Mouse (Mus musculus): ENCODE results near the gene Farp1. TPM values are rescaled to one million over a fixed set of nuclear protein-coding genes. Genes with fewer than 3 reads are reported as not detected.

Farp1 gene
- polyA plus RNA-seq, 1 experiment from 2014 or later, result 22.0 TPM

DNA sequence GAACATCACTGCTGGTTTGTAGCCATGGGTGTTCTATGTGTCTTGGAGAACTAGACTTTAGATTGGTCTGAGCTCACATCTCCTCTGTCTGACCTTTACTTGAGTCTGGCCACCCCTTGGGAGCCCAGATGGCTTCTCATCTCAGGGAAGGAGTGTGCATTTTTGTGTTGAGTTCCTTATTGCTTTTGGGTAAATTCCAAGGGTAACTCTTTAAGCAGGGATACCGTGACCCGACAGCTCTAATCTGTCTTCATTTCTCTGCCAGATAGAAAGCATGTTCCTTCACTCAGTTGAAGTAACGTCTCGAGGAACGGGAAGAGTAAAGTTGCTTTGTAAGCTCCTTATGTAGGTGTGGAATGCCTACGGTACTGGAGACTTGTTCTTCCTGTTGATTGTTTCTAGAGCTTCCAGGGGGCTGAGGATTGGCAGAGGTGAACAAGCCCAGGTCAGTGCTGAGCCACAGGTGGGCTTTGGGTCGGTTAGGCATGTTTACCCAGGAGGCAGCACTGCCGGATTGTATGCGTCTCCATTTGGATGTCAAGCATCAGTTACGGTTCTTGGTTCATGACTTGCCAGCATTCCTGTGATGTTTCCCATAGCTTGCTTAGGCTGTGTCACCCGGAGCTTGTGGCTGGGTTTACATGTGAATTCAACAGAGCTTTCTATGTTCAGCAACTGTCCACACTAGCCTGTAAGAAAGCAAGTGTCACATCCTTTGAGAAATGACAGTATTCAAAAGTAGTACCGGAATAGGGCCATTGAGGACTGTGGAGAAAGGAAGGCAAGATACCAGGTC is 62.8 kb downstream of the Farp1 start:
- H3K27ac ChIP-seq (ENCODE audit: low read length), result no peak overlapping the region
- H3K27me3 ChIP-seq (ENCODE audit: control insufficient read depth, insufficient read depth, low read depth, low read length), result no peaks in the 10 kb centered on the region
- H3K4me1 ChIP-seq (replicated peaks; ENCODE audit: control insufficient read depth, insufficient read depth, low read length), result peaks cover 46% of the 10 kb centered on the region
- ATAC-seq (ENCODE audit: low read depth), result no peak
- H3K9ac ChIP-seq (ENCODE audit: low read length), result no peak overlapping the region
- no peak overlapping the region for H3K4me3 ChIP-seq (ENCODE audit: low read length)
- WGBS, result 36% methylated on average over 12 of the region's 12 CpGs
- no peak overlapping the region for H3K4me2 ChIP-seq (ENCODE audit: low read depth, low read length)
- H3K36me3 ChIP-seq (ENCODE audit: control insufficient read depth, insufficient read depth, low read length), result no peaks in the 10 kb centered on the region
- H3K9me3 ChIP-seq (ENCODE audit: control insufficient read depth, low read length), result no peaks in the 10 kb centered on the region

DNA sequence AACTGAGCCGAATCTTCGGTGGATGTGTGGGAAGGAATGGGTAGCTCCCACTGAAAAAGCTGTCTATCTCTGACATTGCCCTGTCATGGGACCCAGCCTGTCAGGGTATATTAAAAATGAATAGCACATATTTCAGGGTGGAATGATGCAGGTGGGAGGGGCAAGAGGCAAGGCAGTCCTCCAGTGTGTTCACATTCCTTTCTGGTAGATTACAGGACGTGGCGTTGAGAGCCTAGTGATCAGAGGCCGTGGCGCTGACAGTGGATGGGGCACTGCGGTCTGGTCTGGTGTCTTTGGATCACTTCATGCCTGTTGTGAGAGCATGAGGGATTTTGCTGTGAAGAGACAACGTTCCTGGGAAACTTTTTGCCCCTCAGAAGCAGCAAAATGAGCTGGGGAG is 64.1 kb downstream of the Farp1 start:
- H3K9me3 ChIP-seq (ENCODE audit: control insufficient read depth, low read length), result no peaks in the 10 kb centered on the region
- no peak overlapping the region for H3K9ac ChIP-seq (ENCODE audit: low read length)
- 43% methylated on average over 8 of the region's 8 CpGs for WGBS
- H3K4me2 ChIP-seq (ENCODE audit: low read depth, low read length), result no peak overlapping the region
- no peak overlapping the region for H3K4me3 ChIP-seq (ENCODE audit: low read length)
- peak overlapping the region; percentile 18; the same call in 1 of the 2 replicates for H3K27ac ChIP-seq (ENCODE audit: low read length)
- H3K36me3 ChIP-seq (ENCODE audit: control insufficient read depth, insufficient read depth, low read length), result peaks cover 6% of the 10 kb centered on the region; the same call in 1 of the 2 replicates
- 0 out of 2 replicates have a peak, but pooled peaks have one; percentile 24 for ATAC-seq (ENCODE audit: low read depth)
- peaks cover 56% of the 10 kb centered on the region for H3K4me1 ChIP-seq (replicated peaks; ENCODE audit: control insufficient read depth, insufficient read depth, low read length)
- H3K27me3 ChIP-seq (ENCODE audit: control insufficient read depth, insufficient read depth, low read depth, low read length), result no peaks in the 10 kb centered on the region

DNA sequence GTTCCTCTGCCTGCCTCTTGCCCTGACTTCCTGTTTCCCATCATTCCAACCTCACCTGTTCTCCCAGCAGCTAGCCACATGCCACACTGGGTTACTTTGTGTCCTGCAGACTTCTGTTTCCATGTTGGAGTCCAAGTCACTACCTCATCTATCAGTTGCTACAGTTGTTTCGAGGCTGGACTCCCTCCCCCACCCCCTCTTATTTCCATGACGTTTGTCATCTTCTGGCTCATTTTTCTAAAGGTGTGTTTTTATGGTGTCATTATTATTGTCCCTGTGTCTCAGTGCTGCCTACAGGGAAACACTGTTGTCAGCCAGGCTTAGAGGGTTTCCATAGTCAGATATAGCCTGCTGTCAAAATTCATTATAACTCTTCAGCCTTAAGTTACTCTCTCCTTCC is 64.9 kb downstream of the Farp1 start:
- Histone ChIP-seq H3K4me2 (ENCODE audit: low read depth, low read length) (no peak overlapping the region), H3K4me1 (replicated peaks; ENCODE audit: control insufficient read depth, insufficient read depth, low read length) (peaks cover 62% of the 10 kb centered on the region), H3K4me3 (ENCODE audit: low read length) (no peak overlapping the region)

DNA sequence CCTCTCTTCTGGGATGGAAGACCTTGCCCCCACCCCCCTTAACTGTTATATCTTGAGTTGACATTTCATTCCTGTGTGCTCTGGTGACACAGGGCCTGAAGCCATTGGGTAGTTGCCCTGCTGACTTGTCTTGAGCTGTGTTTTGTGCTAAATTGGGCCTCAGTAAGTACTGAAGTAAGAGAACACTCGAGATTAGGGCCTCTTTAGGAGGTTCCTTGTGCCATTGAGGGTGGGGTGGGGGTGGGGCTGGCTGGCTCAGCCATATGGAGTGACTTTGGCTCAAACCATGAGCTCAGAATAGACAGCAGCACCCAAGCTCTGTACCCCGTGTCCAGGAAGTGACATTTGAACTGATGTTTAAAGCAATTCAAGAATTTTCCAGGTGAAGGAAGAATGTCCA is 65.8 kb downstream of the Farp1 start:
- peak; percentile 68 for ATAC-seq (ENCODE audit: low read depth)

More for the DNA sequence above, 64.9 kb downstream of the Farp1 start:
- no peaks in the 10 kb centered on the region for H3K9me3 ChIP-seq (ENCODE audit: control insufficient read depth, low read length)
- H3K9ac ChIP-seq (ENCODE audit: low read length), result no peak overlapping the region
- peaks cover 6% of the 10 kb centered on the region; the same call in 1 of the 2 replicates for H3K36me3 ChIP-seq (ENCODE audit: control insufficient read depth, insufficient read depth, low read length)
- WGBS, result 67% methylated on average over 2 of the region's 2 CpGs
- no peak overlapping the region for H3K27ac ChIP-seq (ENCODE audit: low read length)
- ATAC-seq (ENCODE audit: low read depth), result no peak
- H3K27me3 ChIP-seq (ENCODE audit: control insufficient read depth, insufficient read depth, low read depth, low read length), result no peaks in the 10 kb centered on the region

DNA sequence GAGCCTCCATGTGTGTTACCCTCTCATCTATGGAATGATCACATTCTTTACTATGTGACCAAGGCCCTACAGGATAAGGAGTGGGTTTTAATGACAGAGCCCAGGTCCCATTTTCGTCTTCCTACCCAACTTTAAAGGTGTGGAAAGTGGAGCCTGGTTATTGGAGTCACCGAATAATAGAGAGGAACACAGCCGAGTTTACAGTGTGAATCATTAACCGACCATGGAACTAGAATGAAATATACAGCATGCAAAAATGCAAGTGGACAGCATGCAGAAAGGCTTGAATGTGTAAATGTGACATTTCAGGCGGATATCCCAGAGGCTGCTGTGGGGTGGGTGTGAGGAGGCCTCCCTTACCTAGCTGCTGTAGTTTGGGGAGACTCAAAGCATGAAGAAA is 66.5 kb downstream of the Farp1 start:
- Histone ChIP-seq H3K4me2 (ENCODE audit: low read depth, low read length) (0 out of 2 replicates have a peak overlapping the region, but pooled peaks have one; percentile 7), H3K9me3 (ENCODE audit: control insufficient read depth, low read length) (no peaks in the 10 kb centered on the region), H3K4me3 (ENCODE audit: low read length) (no peak overlapping the region), H3K36me3 (ENCODE audit: control insufficient read depth, insufficient read depth, low read length) (peaks cover 6% of the 10 kb centered on the region; the same call in 1 of the 2 replicates), H3K27ac (ENCODE audit: low read length) (peak overlapping the region; percentile 71), H3K9ac (ENCODE audit: low read length) (no peak overlapping the region), H3K27me3 (ENCODE audit: control insufficient read depth, insufficient read depth, low read depth, low read length) (no peaks in the 10 kb centered on the region), H3K4me1 (replicated peaks; ENCODE audit: control insufficient read depth, insufficient read depth, low read length) (peaks cover 70% of the 10 kb centered on the region)
- WGBS, result 56% methylated on average over 5 of the region's 5 CpGs
- no peak for ATAC-seq (ENCODE audit: low read depth)

More for the DNA sequence above, 65.8 kb downstream of the Farp1 start:
- WGBS, result 14% methylated on average over 2 of the region's 2 CpGs
- Histone ChIP-seq H3K36me3 (ENCODE audit: control insufficient read depth, insufficient read depth, low read length) (peaks cover 6% of the 10 kb centered on the region; the same call in 1 of the 2 replicates), H3K27ac (ENCODE audit: low read length) (peak overlapping the region; percentile 71), H3K27me3 (ENCODE audit: control insufficient read depth, insufficient read depth, low read depth, low read length) (no peaks in the 10 kb centered on the region), H3K4me2 (ENCODE audit: low read depth, low read length) (no peak overlapping the region), H3K4me1 (replicated peaks; ENCODE audit: control insufficient read depth, insufficient read depth, low read length) (peaks cover 63% of the 10 kb centered on the region), H3K9ac (ENCODE audit: low read length) (no peak overlapping the region), H3K9me3 (ENCODE audit: control insufficient read depth, low read length) (no peaks in the 10 kb centered on the region), H3K4me3 (ENCODE audit: low read length) (no peak overlapping the region)

DNA sequence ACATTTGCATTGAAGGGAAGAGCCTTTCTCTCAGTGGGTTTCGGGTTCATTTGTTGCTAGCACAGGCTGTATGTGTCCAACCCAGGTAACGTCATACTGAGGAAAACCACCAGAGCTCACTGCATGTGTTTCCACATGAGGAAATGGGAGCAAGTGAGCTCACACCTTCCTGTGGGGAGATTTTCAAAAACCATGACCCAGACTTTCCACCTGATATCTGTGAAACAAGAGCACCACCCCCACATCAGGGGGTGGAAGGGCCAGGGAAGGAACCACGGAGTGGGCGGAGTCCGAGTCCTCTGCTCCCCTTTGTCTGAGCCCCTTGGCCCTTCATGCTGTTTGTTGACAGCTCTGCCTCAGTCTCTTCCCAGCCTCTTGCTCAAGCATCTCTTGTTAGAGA is 67.6 kb downstream of the Farp1 start:
- no peaks in the 10 kb centered on the region for H3K9me3 ChIP-seq (ENCODE audit: control insufficient read depth, low read length)
- no peak overlapping the region for H3K4me3 ChIP-seq (ENCODE audit: low read length)
- no peak overlapping the region for H3K4me2 ChIP-seq (ENCODE audit: low read depth, low read length)
- H3K27ac ChIP-seq (ENCODE audit: low read length), result peak overlapping the region; percentile 84; the same call in 1 of the 2 replicates
- WGBS, result 81% methylated on average over 5 of the region's 5 CpGs
- H3K9ac ChIP-seq (ENCODE audit: low read length), result no peak overlapping the region
- ATAC-seq (ENCODE audit: low read depth), result no peak
- H3K4me1 ChIP-seq (replicated peaks; ENCODE audit: control insufficient read depth, insufficient read depth, low read length), result peaks cover 72% of the 10 kb centered on the region
- H3K36me3 ChIP-seq (ENCODE audit: control insufficient read depth, insufficient read depth, low read length), result peaks cover 6% of the 10 kb centered on the region; the same call in 1 of the 2 replicates
- no peaks in the 10 kb centered on the region for H3K27me3 ChIP-seq (ENCODE audit: control insufficient read depth, insufficient read depth, low read depth, low read length)

DNA sequence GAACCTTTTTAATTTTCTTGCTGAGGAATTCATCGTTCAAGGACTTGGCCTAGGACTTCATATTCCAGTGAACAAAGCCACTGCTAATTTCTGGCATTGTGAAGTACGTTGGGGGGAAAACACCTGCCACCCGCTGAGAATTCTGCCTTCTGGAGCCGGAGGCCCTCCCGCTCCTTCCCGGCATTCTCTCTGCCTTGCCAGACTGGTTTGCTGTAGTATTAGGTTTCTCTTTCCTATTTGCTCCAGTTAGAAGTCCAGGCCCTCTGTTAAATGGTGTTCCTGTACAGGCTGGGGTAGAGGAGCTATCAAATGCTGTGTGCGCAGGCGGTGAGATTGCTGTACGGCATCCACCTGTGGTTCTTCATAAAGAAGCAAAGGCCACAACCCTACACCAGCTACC is 68.5 kb downstream of the Farp1 start:
- H3K9ac ChIP-seq (ENCODE audit: low read length), result no peak overlapping the region; the same call in 1 of the 2 replicates
- peaks cover 6% of the 10 kb centered on the region; the same call in 1 of the 2 replicates for H3K36me3 ChIP-seq (ENCODE audit: control insufficient read depth, insufficient read depth, low read length)
- 59% methylated on average over 9 of the region's 9 CpGs for WGBS
- H3K9me3 ChIP-seq (ENCODE audit: control insufficient read depth, low read length), result no peaks in the 10 kb centered on the region
- no peaks in the 10 kb centered on the region for H3K27me3 ChIP-seq (ENCODE audit: control insufficient read depth, insufficient read depth, low read depth, low read length)
- H3K4me2 ChIP-seq (ENCODE audit: low read depth, low read length), result no peak overlapping the region
- ATAC-seq (ENCODE audit: low read depth), result 0 out of 2 replicates have a peak, but pooled peaks have one; percentile 43
- H3K4me3 ChIP-seq (ENCODE audit: low read length), result no peak overlapping the region
- peaks cover 72% of the 10 kb centered on the region for H3K4me1 ChIP-seq (replicated peaks; ENCODE audit: control insufficient read depth, insufficient read depth, low read length)
- H3K27ac ChIP-seq (ENCODE audit: low read length), result peak overlapping the region; percentile 84

DNA sequence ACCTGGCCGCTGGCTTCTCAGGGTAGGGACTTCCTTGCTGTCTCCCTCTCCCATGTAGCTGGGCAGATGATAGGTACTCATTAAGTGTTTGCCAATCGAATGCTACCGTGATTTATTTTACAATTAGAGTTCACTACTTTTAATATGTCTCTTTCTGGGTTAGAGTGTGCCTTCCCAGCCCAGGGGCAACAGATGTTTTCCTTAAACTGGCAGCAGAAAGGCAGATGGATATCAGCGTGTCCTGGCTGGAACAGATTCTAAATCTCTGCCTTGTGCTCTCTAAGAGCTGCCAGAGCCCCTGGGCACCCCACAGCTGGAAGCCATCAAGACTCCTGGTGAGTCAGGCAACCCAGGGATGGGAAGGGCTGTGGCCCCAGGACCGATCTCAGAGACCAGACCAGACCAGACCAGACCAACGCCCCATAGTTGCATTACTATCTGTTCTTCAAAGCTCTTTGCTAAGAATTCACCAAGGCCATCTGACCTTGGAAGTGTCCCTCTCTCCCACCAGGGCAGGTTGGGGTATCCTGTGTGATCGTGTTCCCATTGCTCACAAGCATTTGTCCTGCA is 69.8 kb downstream of the Farp1 start:
- Histone ChIP-seq H3K27me3 (ENCODE audit: control insufficient read depth, insufficient read depth, low read depth, low read length) (no peaks in the 10 kb centered on the region), H3K9me3 (ENCODE audit: control insufficient read depth, low read length) (no peaks in the 10 kb centered on the region), H3K9ac (ENCODE audit: low read length) (no peak overlapping the region), H3K4me2 (ENCODE audit: low read depth, low read length) (no peak overlapping the region), H3K4me3 (ENCODE audit: low read length) (no peak overlapping the region), H3K4me1 (replicated peaks; ENCODE audit: control insufficient read depth, insufficient read depth, low read length) (peaks cover 67% of the 10 kb centered on the region), H3K36me3 (ENCODE audit: control insufficient read depth, insufficient read depth, low read length) (peaks cover 6% of the 10 kb centered on the region; the same call in 1 of the 2 replicates), H3K27ac (ENCODE audit: low read length) (no peak overlapping the region)
- ATAC-seq (ENCODE audit: low read depth), result 0 out of 2 replicates have a peak, but pooled peaks have one; percentile 11
- 45% methylated on average over 7 of the region's 7 CpGs for WGBS

DNA sequence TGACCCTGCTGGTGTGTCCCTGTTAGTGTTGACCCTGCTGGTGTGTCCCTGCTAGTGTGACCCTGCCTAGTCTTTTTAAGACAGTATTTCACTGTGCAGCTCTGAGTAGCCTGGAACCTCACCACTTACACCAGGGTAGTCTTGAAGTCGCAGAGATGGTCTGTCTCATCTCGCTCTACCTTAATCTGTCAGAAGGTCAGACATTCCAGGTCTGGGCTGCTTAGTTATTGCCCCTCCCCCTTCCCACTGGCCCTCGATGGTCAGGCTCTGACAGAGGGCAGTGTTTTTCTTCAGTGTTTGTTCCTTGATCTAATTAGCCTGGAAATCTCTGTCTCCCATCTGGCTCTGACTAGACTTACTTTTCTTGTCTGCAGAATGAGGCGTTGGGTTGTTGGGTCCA is 71.9 kb downstream of the Farp1 start:
- ATAC-seq (ENCODE audit: low read depth), result no peak
- Histone ChIP-seq H3K27me3 (ENCODE audit: control insufficient read depth, insufficient read depth, low read depth, low read length) (no peaks in the 10 kb centered on the region), H3K4me3 (ENCODE audit: low read length) (no peak overlapping the region), H3K4me2 (ENCODE audit: low read depth, low read length) (no peak overlapping the region), H3K36me3 (ENCODE audit: control insufficient read depth, insufficient read depth, low read length) (peaks cover 6% of the 10 kb centered on the region; the same call in 1 of the 2 replicates), H3K9ac (ENCODE audit: low read length) (no peak overlapping the region), H3K27ac (ENCODE audit: low read length) (no peak overlapping the region), H3K4me1 (replicated peaks; ENCODE audit: control insufficient read depth, insufficient read depth, low read length) (peaks cover 52% of the 10 kb centered on the region), H3K9me3 (ENCODE audit: control insufficient read depth, low read length) (no peaks in the 10 kb centered on the region)
- 46% methylated on average over 4 of the region's 4 CpGs for WGBS
